Mouse (Mus musculus): ENCODE measurements around the gene Hcn2. TPM values are rescaled to one million over a fixed set of nuclear protein-coding genes. Genes with fewer than 3 reads are reported as not detected.
"Not testable (repeated sequence)": the region's sequence is repeated elsewhere in the genome, so short reads cannot be mapped to it uniquely, and the experiment has no call there.

The Hcn2 gene
- total RNA-seq, 2 experiments from 2014 or later: 0.47 to 0.84 TPM

DNA sequence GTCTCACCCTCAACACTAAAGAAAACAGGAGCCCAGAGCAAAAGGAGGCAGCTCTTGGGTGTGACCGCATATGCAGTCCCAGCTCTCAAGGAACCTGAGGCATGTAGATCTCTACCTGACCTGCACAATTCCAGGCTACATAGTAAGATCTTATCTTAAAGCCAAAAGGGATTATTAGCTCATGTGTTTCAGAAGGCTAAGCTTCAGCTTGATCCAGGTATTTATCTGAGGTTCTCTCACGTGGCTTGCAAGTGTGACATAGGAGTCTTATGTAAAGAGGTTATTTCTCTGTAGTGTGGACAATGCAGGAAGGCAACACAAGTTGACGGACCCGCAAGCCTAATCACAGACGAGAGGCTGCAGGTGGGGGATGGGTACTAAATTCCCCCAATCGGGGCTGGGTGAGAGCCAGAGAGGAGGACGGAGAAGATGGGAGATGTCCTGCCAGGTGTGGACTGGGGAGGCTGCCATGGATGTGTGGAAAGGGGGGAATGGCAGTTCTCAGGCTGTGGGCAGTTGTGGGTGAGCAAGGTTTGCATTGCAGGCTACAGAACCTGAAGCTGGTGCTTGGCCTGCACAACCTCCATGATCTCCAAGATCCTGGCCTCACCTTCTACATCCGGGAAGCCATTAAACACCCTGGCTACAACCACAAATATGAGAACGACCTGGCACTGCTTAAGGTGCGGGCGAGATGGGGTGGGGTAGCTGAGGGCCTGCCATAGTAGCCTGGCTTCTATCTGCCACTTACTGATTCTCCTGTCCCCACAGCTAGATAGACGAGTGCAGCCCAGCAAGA is 22.7 kb upstream of the Hcn2 start:
- DNase-seq: peak; percentile 17
- Histone ChIP-seq H3K4me3 (no peak overlapping the region), H3K27ac (no peak overlapping the region; the same call in 1 of the 2 replicates)
- TF ChIP-seq CTCF (IDR thresholded peaks at IDR 0.05): no peak
- intact Hi-C loops (cut with DNase I): no loop called here

DNA sequence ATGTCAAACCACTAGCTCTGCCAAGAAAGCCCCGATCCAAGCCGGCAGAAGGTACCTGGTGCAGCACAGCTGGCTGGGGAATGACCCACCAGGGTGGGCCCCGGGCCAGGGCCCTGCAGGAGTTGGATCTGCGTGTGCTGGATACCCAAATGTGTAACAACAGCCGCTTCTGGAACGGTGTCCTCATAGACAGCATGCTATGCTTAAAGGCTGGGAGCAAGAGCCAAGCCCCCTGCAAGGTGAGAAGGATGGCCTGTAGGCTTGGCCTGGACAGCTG is 22.1 kb upstream of the Hcn2 start:
- Histone ChIP-seq H3K4me3 (no peak overlapping the region), H3K27ac (peak overlapping the region; percentile 46; the same call in 1 of the 2 replicates)
- peak; percentile 33 for DNase-seq
- no peak for TF ChIP-seq CTCF (IDR thresholded peaks at IDR 0.05)
- intact Hi-C loops (cut with DNase I): no loop called here

DNA sequence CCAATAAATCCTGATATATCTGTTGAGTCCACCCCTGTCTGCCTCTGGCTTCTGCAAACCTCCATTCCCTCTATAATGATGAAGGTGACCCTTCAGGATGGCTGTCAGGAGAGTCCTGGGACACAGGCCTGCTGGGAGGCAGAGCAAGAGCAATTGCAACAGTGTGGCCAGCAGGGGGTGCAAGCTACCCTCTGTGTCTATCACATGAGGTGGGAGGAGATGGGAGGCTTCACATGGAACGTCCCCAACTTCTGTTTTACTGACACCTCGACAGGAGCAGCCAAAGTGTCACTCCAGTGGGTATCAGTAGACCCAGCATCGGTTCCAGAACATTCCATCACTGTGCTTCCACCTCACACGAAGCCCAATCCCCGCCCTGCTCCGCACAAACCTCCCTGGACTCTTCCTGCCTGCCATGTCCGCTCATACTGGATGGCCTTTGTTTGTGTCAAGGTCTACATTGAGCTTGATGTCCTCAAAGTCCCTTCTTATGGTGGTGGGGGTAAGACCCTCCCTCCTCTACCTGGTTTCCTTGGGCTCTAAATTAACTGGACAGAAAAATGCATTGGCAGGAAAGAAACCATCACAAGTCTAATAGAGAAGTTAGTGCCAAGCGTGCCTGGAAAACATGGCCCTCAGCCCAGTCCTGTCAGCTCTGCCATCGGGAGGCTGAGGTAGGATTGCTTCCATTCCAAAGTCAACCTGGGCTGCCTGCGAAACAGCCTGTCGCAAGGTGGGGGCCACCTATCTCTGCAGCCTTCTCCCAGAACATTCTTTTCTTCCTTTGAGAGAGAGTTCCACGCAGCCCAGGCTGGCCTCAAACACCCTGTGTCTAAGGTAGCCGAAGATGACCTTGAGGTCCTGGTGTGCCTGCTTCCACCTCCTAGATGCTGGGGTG is 21.0 kb upstream of the Hcn2 start:
- DNase-seq: peak; percentile 87
- TF ChIP-seq CTCF (IDR thresholded peaks at IDR 0.05): peak; percentile 92
- H3K27ac ChIP-seq: peak overlapping the region; percentile 62
- H3K4me3 ChIP-seq: peak overlapping the region; percentile 43
- intact Hi-C loops (cut with DNase I): loop anchor here (2.0 kb wide), 1 partner anchor 93 kb away; no protein-coding TSS in a partner anchor

DNA sequence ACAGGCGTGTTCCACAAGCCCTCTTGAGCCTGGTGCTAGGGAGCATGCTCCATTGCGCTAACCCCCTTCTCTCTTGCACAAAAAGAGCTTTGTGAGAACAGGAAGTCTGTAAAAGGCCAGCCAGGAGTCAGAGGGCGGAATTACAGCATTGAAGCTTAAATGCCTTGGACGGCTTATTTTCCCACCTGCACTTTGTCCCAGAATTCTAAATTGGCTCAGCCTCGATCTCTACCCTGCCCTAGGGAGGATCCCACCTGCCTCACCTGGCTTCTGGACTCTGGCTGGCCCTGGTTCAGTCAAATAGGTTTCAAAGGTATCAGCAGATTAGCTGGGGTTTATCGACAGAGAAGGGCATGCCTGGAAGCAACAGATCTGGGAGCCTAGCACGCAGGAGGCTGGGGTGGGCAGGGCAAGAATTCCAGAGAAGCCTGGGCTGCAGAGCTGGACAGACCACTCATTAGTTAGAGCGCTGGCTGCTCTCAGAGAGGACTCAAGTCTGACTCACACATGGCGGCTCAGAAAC is 20.2 kb upstream of the Hcn2 start:
- no peak overlapping the region for H3K4me3 ChIP-seq
- intact Hi-C loops (cut with DNase I): loop anchor here (2.0 kb wide), 1 partner anchor 93 kb away; no protein-coding TSS in a partner anchor

DNA sequence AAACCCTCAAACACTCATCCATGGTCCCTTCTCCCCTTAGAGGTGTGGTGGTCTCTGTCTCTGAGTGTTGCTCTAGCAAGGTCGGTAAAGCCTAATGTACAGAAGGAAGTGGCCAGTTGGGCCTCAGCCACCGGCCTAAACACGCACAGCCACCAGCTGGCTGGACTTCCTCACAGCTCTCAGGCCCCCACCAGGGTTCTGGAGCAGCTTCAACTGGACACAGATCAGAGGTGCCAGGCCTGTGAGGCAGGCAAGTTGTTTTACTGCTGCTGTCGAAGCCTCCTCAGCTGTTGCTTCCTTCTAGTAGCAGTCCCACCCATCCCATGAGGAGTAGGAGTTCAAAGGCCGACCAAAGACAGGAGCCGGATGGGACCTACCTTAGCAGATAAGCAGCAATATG is 18.5 kb upstream of the Hcn2 start:
- H3K27ac ChIP-seq: peak overlapping the region; percentile 63
- TF ChIP-seq CTCF (IDR thresholded peaks at IDR 0.05): no peak
- no peak overlapping the region for H3K4me3 ChIP-seq
- DNase-seq: no peak
- intact Hi-C loops (cut with DNase I): loop anchor here (2.0 kb wide), 1 partner anchor 91 kb away; no protein-coding TSS in a partner anchor

More for the DNA sequence above, 20.2 kb upstream of the Hcn2 start:
- no peak for TF ChIP-seq CTCF (IDR thresholded peaks at IDR 0.05)
- DNase-seq: peak; percentile 20
- H3K27ac ChIP-seq: peak overlapping the region; percentile 62

DNA sequence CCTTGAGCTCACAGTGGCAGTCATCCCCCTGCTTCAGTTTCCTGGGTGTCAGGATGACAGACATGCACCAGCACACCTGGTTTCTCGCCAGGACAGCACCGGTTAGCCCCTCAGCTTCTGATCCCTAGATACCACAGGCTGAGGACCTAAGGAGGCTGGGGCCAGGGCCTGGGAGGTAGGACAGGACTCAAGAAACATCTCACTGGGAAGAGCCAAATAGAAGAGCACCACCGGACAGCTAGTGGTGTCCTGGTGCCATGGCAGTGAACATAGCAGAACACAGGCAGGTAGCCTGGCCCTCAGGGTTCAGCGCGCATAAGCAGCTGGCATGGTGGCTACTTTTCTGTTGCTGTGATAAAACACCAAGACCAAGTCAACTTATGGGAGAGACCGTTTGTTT is 18.0 kb upstream of the Hcn2 start:
- DNase-seq: no peak
- intact Hi-C loops (cut with DNase I): no loop called here
- Histone ChIP-seq H3K27ac (0 out of 2 replicates have a peak overlapping the region, but pooled peaks have one; percentile 63), H3K4me3 (no peak overlapping the region)
- no peak for TF ChIP-seq CTCF (IDR thresholded peaks at IDR 0.05)

DNA sequence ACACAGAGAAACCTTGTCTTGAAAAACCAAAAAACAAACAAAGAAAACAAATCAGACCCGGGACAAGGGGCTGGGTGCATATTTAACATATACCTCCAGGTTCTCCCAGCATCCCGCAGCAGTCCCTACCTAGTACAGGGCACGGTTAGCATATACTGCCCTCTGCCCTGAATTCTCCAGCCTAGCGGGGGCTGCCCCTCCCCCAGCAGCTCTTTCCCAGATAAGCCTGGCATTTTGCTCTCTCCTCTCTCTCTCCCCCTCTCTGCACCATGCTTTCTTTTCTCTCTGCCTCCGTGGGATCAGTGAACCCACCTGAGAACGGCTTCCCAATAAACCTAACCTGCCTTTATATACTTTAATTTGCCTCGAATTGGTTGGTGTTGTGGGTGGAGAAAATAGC is 15.8 kb upstream of the Hcn2 start:
- DNase-seq: no peak
- intact Hi-C loops (cut with DNase I): no loop called here
- no peak overlapping the region for H3K4me3 ChIP-seq
- no peak for TF ChIP-seq CTCF (IDR thresholded peaks at IDR 0.05)
- H3K27ac ChIP-seq: peak overlapping the region; percentile 88

DNA sequence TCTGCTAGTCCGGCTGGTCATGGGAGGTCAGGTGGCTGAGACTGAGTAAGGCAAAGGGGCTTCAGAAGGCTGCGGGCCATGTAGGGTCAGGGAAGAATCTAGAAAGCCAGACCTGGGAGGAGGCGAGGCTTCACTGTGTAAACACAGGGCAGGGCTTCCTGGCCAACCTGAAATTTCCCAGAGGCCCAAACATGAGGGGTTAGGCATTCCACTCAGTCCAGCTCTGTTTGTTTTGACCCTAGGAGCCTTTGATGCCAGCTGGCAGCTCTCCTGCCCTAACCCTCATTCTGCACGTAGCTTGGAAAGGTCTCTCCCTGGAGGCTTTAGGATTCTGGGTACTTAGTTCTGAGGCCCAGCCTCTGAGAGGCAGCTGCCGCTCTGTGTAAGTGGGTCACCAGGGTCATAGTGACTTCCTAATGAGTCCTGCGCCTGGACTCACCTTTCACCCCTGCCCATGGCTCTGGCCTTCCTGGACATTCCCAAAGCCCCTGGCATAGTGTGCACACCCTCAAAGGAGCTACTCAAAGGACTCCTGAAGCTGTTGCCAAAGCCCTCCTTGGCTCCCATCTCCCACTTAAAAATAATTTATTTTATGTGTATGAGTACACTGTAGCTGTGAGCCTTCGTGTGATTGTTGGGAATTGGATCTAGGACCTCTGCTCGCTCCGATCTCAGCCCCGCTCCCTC is 14.8 kb upstream of the Hcn2 start:
- TF ChIP-seq CTCF (IDR thresholded peaks at IDR 0.05): no peak
- peak overlapping the region; percentile 88 for H3K27ac ChIP-seq
- no peak overlapping the region for H3K4me3 ChIP-seq
- intact Hi-C loops (cut with DNase I): no loop called here
- DNase-seq: no peak

DNA sequence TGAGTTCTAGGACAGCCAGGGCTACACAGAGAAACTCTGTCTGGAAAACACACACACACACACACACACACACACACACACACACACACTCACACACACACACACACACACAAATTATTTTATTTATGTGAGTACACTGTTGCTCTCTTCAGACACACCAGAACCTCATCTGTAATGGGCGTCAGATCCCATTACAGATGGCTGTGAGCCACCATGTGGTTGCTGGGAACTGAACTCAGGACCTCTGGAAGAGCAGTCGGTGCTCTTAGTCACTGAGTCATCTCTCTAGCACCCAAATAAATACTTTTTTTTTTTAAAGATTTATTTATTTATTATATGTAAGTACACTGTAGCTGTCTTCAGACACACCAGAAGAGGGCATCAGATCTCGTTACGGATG is 13.5 kb upstream of the Hcn2 start:
- intact Hi-C loops (cut with DNase I); H3K27ac ChIP-seq; H3K4me3 ChIP-seq; DNase-seq: not testable (repeated sequence)

DNA sequence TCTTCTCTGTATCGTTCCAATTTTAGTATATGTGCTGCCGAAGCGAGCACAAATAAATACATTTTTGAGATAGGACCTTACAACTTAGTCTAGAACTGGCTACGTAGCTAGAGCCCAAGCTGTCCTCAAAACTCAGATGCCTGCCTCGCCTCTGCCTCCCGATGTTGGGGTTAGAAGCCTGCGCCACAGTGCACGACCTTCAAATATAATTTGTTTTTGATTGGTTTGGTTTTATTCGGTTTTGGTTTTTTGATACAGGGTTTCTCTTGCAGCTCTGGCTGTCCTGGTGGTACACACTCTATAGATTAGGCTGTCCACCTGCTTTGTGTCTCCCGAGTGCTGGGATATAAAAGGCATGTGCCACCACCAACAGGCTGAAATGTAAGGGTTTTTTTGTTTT is 12.9 kb upstream of the Hcn2 start:
- Histone ChIP-seq H3K27ac (peak overlapping the region; percentile 100), H3K4me3 (peak overlapping the region; percentile 92)
- intact Hi-C loops (cut with DNase I): no loop called here
- no peak for DNase-seq
- TF ChIP-seq CTCF (IDR thresholded peaks at IDR 0.05): no peak

DNA sequence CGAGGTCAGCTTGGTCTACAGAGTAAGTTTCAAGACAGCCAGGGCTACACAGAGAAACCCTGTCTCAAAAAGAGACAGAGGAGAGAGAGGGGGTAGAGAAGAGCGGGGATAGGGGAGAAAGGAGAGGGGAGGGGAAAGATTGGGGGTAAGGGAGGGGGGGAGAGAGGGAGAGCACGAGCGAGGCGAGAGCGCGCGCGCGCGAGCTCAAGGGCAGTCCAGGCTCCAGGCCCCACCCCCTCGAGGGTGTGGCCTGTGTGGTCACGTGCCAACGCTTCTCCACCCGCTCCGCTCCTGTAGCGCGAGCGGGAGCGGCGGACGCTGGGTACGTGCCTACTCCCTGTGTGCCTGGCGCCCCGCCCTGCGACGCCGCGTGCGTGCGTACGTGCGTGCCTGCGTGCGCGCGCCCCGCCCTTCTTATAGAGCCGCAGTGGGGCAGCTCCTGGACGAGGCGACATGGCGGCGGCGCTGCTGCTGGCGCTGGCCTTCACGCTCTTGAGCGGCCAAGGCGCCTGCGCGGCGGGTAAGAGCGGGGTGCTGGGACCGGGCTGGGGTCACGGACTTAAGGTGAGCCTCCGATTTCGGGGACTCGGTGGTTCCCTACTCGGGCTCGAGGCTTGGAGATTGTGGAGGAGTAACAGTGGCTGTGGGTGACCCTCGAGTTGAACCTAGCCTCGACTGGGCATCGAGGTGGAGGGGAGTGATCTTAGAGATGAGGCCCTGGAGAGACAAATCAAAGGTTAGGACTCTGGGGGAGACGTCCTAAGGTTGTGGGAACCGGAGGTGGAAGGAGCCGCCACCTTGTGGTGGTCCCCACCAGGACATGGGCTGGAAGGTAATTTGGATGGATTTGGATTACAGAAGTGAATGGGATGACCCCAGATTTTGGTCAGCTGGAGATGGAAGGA is 12.1 kb upstream of the Hcn2 start, which contains the start of gene Bsg:
TSS of gene Bsg (plus strand) at position 427 of the 905 bp plus-strand sequence.
- intact Hi-C loops (cut with DNase I): loop anchor here (2.0 kb wide), 1 partner anchor 22 kb away; the partner anchor contains the start of gene Cdc34
- Histone ChIP-seq H3K4me3 (peak within 1 kb of the TSS; percentile 92), H3K27ac (peak within 1 kb of the TSS; percentile 100)
- peak; percentile 100 for DNase-seq
- TF ChIP-seq CTCF (IDR thresholded peaks at IDR 0.05): peak; percentile 59
